Mouse (Mus musculus): ENCODE data around the gene Senp2. TPM values are rescaled to one million over a fixed set of nuclear protein-coding genes. Genes with fewer than 3 reads are reported as not detected.

Senp2 gene
- total and polyA plus RNA-seq, 3 experiments, result 37.8 to 60.8 (median 42.8) TPM

DNA sequence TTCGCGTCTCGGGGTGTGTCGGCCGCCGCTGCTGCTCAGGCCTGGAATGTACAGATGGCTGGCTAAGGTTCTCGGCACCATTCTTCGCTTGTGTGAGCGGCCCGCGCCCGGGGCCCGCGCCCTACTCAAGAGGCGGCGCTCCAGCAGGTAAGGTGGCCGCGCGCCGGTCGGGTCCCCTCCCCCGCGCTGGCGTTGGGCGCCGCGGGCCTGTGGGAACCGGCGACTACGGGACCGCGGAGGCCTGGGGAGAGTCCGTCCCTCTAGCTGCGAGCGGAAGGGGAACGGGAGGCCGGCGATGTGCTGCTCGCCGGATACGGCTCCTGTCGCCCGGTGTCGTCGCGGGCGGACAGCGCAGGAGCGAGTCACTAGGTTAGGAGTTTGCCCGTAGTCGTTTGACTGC, 312 bp downstream of the Senp2 start:
- Histone ChIP-seq H3K36me3 (replicated peaks in 1 of 2; ENCODE audit: control insufficient read depth in 1 of 2, insufficient read depth in 1 of 2, low read length in 1 of 2) (peaks cover 2 to 32% of the 10 kb centered on the region in 2 experiments), H3K4me3 (replicated peaks in 1 of 3; ENCODE audit: low read depth in 2 of 3, low read length in 2 of 3, poor library complexity in 1 of 3) (peak overlapping the region; percentile 91 to 98 (median 91)), H3K79me2 (replicated peaks; ENCODE audit: control insufficient read depth, extremely low read depth, insufficient read depth, poor library complexity, severe bottlenecking) (peaks cover 40% of the 10 kb centered on the region), H3K9ac (ENCODE audit: insufficient read depth, low read depth) (peak overlapping the region; percentile 72), H3K27me3 (replicated peaks) (no peaks in the 10 kb centered on the region), H3K27ac (ENCODE audit: insufficient read depth, low read depth) (0 out of 2 replicates have a peak overlapping the region, but pooled peaks have one; percentile 11), H3K4me1 (ENCODE audit: control insufficient read depth in 1 of 2, insufficient read depth in 2 of 2) (peaks cover 2 to 46% of the 10 kb centered on the region in 2 experiments), H3K9me3 (replicated peaks; ENCODE audit: low read length) (no peaks in the 10 kb centered on the region), H3K4me2 (ENCODE audit: insufficient read depth, low read depth, poor library complexity, severe bottlenecking) (peak overlapping the region; percentile 3; the same call in 1 of the 2 replicates)
- TF ChIP-seq MYC (IDR thresholded peaks at IDR 0.05; ENCODE audit: low read depth, low read length) (no peak), UBTF (IDR thresholded peaks at IDR 0.05; ENCODE audit: low read depth, low read length) (0 out of 2 replicates have a peak, but pooled peaks have one; percentile 65), ZKSCAN1 (IDR thresholded peaks at IDR 0.05; ENCODE audit: borderline replicate concordance, low read depth, low read length) (no peak)
- dilution Hi-C loops (cut with MboI; ENCODE audit: extremely low pct_ligation_motif_present, extremely low pct_unique_long_range_greater_than_20kb, low sequenced_read_pairs), result no loop called here
- peak; percentile 27 for DNase-seq (ENCODE audit: extremely low read depth)
- in situ Hi-C loops (cut with MboI; ENCODE audit: low pct_ligation_motif_present, low pct_unique_long_range_greater_than_20kb, low sequenced_read_pairs), result loop anchor here (25.0 kb wide), 1 partner anchor 172 kb away; no protein-coding TSS in a partner anchor

DNA sequence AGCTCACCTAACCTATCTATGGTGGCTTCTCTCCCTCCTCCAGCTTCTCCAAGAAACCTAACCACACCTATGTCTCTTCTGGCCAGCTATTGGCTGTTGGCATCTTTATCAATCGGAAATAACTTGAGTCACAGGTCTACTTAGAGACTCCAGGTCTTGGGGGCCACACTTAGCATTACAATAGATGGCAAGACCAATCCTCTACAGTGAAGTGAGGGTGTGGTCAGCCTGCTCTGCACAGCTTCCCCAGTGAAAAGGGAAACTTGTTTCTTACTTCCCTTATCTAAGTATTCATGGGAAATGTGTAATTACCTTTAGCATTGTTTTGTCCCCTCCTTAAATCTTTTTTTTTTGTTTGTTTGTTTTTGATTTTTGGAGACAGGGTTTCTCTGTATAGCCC, 6.3 kb downstream of the Senp2 start:
- Histone ChIP-seq H3K4me3 (replicated peaks in 1 of 3; ENCODE audit: low read depth in 2 of 3, low read length in 2 of 3, poor library complexity in 1 of 3) (no peak overlapping the region), H3K27ac (ENCODE audit: insufficient read depth, low read depth) (no peak overlapping the region), H3K9ac (ENCODE audit: insufficient read depth, low read depth) (no peak overlapping the region), H3K27me3 (replicated peaks) (no peaks in the 10 kb centered on the region), H3K4me1 (ENCODE audit: control insufficient read depth in 1 of 2, insufficient read depth in 2 of 2) (peaks cover 0 to 23% of the 10 kb centered on the region in 2 experiments; a peak in 3 of 4 replicates), H3K4me2 (ENCODE audit: insufficient read depth, low read depth, poor library complexity, severe bottlenecking) (no peak overlapping the region), H3K79me2 (replicated peaks; ENCODE audit: control insufficient read depth, extremely low read depth, insufficient read depth, poor library complexity, severe bottlenecking) (peaks cover 39% of the 10 kb centered on the region), H3K9me3 (replicated peaks; ENCODE audit: low read length) (no peaks in the 10 kb centered on the region), H3K36me3 (replicated peaks in 1 of 2; ENCODE audit: control insufficient read depth in 1 of 2, insufficient read depth in 1 of 2, low read length in 1 of 2) (peaks cover 45 to 86% of the 10 kb centered on the region in 2 experiments)
- TF ChIP-seq JUND (conservative IDR thresholded peaks at IDR 0.05; ENCODE audit: low read depth, low read length) (no peak), ELF1 (IDR thresholded peaks at IDR 0.05; ENCODE audit: low read depth, low read length) (no peak), TCF12 (IDR thresholded peaks at IDR 0.05; ENCODE audit: low read depth, low read length) (no peak), MEF2A (IDR thresholded peaks at IDR 0.05; ENCODE audit: borderline replicate concordance, low read depth, low read length) (no peak), ZMIZ1 (IDR thresholded peaks at IDR 0.05; ENCODE audit: low read depth, low read length) (no peak), EP300 (IDR thresholded peaks at IDR 0.05; ENCODE audit: low read length) (no peak), CTCF (conservative IDR thresholded peaks at IDR 0.05 in 1 of 2, IDR thresholded peaks at IDR 0.05 in 1 of 2; ENCODE audit: low read depth in 2 of 2, low read length in 2 of 2) (no peak), MAZ (IDR thresholded peaks at IDR 0.05; ENCODE audit: low read depth, low read length) (no peak), ZNF384 (IDR thresholded peaks at IDR 0.05; ENCODE audit: low read depth, low read length) (no peak), POLR2A (IDR thresholded peaks at IDR 0.05; ENCODE audit: low read depth, low read length) (no peak), RAD21 (IDR thresholded peaks at IDR 0.05; ENCODE audit: low read depth, low read length) (no peak)
- DNase-seq (ENCODE audit: extremely low read depth), result no peak
- dilution Hi-C loops (cut with MboI; ENCODE audit: extremely low pct_ligation_motif_present, extremely low pct_unique_long_range_greater_than_20kb, low sequenced_read_pairs) (no loop called here), in situ Hi-C loops (cut with MboI; ENCODE audit: low pct_ligation_motif_present, low pct_unique_long_range_greater_than_20kb, low sequenced_read_pairs) (loop anchor here (25.0 kb wide), 1 partner anchor 178 kb away; no protein-coding TSS in a partner anchor)

Data from CH12.LX (cell line).